Mouse (Mus musculus) embryonic facial prominence, embryonic 15.5 days (tissue): ENCODE data around the gene Magi1. TPM values are rescaled to one million over a fixed set of nuclear protein-coding genes. Genes with fewer than 3 reads are reported as not detected.

Experiments used
- ATAC-seq: fragments of 200-750 bp; cut with Nextera tagmentation; 2 replicates; pipeline ENCODE4 v1.8.0; 2017; ENCODE audit warnings: low read depth, moderate TSS enrichment; ENCODE audit not compliant: insufficient number of reproducible peaks, low FRiP score, low TSS enrichment
- H3K27ac ChIP-seq: fragments of 300-500 bp; sonication (generic); replicated peaks from 2 replicates; pipeline ENCODE4 v1.5.1; 2015; ENCODE audit warnings: mild to moderate bottlenecking, inconsistent platforms
- H3K27me3 ChIP-seq: fragments of 300-500 bp; sonication (generic); 2 replicates; pipeline ENCODE4 v1.6.1; 2015; ENCODE audit warnings: inconsistent platforms
- H3K36me3 ChIP-seq: fragments of 300-500 bp; sonication (generic); 2 replicates; pipeline ENCODE4 v1.6.1; 2015; ENCODE audit warnings: mild to moderate bottlenecking, inconsistent platforms
- H3K4me1 ChIP-seq: fragments of 300-500 bp; sonication (generic); 2 replicates; pipeline ENCODE4 v1.6.1; 2015; ENCODE audit warnings: inconsistent platforms
- H3K4me2 ChIP-seq: fragments of 300-500 bp; sonication (generic); replicated peaks from 2 replicates; pipeline ENCODE4 v1.6.1; 2015; ENCODE audit warnings: mild to moderate bottlenecking, inconsistent platforms
- H3K4me3 ChIP-seq: fragments of 300-500 bp; sonication (generic); replicated peaks from 2 replicates; pipeline ENCODE4 v1.5.1; 2015; ENCODE audit warnings: mild to moderate bottlenecking, inconsistent platforms
- H3K9ac ChIP-seq: fragments of 300-500 bp; sonication (generic); 2 replicates; pipeline ENCODE4 v1.6.1; 2015; ENCODE audit warnings: inconsistent platforms
- H3K9me3 ChIP-seq: fragments of 300-500 bp; sonication (generic); replicated peaks from 2 replicates; pipeline ENCODE4 v1.6.1; 2016; ENCODE audit warnings: inconsistent platforms
- WGBS: fragments of 180-500 bp; shearing (Covaris S2); methylation state at CpG from one replicate; pipeline ENCODE4 v1.1.7; 2015; 5-methylcytosine and 5-hydroxymethylcytosine counted together
- polyA plus RNA-seq: library from polyadenylated mRNA; unstranded; fragments of >200 nt; fragmentation: Nextera tagmentation; extraction: Ambion mirVana; gene quantifications from 2 replicates; pipeline ENCODE4 v1.2.1, GENCODE M21; 2015

The Magi1 gene
- polyA plus RNA-seq, 1 experiment from 2014 or later = 8.3 TPM

DNA sequence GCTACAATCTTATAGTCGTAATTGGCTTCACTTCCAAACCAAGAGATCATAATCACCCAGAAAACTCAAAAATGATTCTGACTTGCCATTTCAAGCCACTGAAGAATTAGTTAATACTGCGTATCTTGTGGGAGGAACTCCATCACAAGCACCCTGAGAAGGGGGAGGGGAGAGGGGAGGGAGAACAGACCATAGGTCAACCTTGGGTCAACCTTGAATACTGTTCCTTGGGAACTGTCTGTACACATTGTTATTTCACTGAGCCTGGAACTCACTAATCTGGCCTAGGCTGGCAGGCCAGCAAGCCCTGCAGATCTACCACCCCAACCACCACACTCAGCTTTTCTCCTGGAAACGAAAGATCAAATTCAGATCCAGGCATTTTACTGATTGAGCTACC is 106.2 kb downstream of the Magi1 start:
- Histone ChIP-seq H3K4me2 (no peak overlapping the region), H3K27ac (no peak overlapping the region), H3K9ac (no peak overlapping the region), H3K36me3 (no peaks in the 10 kb centered on the region), H3K4me3 (no peak overlapping the region), H3K9me3 (no peaks in the 10 kb centered on the region), H3K27me3 (no peaks in the 10 kb centered on the region), H3K4me1 (peaks cover 12% of the 10 kb centered on the region; the same call in 1 of the 2 replicates)
- 77% methylated on average over 3 of the region's 3 CpGs for WGBS
- ATAC-seq = no peak

DNA sequence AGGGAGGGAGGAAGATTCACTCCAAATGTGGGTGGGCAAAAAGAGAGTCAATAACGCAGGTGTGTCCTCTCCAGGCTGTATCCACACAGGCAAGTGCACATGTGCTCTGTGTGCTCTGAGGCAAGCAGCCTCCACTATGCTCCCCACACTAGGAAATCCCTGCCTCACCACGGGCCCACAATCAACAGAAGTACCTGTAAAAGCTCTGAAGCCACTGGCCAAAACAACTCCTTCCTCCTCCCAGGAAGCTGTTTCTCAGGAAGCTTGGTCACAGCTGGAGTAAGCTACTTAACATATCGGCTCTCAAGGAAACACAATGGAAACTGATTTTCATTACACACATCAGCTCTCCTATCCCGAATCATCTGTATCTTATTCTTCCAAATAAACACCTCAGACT is 107.0 kb downstream of the Magi1 start:
- WGBS = 33% methylated on average over 4 of the region's 4 CpGs
- Histone ChIP-seq H3K9ac (no peak overlapping the region), H3K4me2 (no peak overlapping the region), H3K4me3 (no peak overlapping the region), H3K4me1 (peaks cover 3% of the 10 kb centered on the region; the same call in 1 of the 2 replicates), H3K27ac (no peak overlapping the region), H3K27me3 (no peaks in the 10 kb centered on the region), H3K36me3 (no peaks in the 10 kb centered on the region), H3K9me3 (no peaks in the 10 kb centered on the region)
- ATAC-seq = no peak

GRCm38 (mm10) chr6:94171250-94171649 is 112.5 kb downstream of the Magi1 start:
- Histone ChIP-seq H3K27me3 (no peaks in the 10 kb centered on the region), H3K36me3 (no peaks in the 10 kb centered on the region), H3K4me3 (no peak overlapping the region), H3K27ac (no peak overlapping the region), H3K4me1 (peaks cover 12% of the 10 kb centered on the region), H3K9ac (no peak overlapping the region), H3K9me3 (no peaks in the 10 kb centered on the region), H3K4me2 (no peak overlapping the region)
- ATAC-seq = no peak
- 59% methylated on average over 8 of the region's 8 CpGs for WGBS

DNA sequence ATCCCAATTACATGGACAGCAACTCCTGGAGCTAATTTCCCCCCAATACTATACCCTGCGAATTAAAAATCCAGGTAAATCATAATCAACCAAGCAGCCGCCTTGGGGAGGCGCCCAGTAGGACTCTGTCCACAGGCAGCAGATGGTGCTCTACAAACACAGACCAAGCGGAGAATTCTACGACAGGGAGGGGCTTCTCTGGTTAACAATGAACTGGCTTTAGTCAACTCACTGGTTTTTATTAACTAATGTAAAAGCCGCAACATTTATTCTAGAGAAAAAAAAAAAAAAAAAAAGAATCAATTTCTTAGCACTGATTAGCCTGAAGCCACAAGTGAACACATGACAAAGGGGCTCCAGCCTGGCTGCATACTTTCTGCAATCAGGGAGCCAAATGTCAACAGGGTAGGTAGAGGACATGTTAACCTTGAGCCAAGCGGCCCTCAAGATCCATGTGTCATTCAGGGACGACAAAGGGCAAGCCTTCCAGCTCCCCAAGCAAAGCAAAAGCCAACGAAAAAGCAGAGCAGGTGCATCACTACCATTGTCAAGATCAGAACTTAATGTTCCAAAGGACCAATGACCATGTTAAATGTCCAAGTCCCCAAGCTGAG is 114.0 kb downstream of the Magi1 start:
- no peaks in the 10 kb centered on the region for H3K27me3 ChIP-seq
- no peak overlapping the region for H3K4me3 ChIP-seq
- H3K4me2 ChIP-seq = no peak overlapping the region
- no peaks in the 10 kb centered on the region for H3K36me3 ChIP-seq
- H3K4me1 ChIP-seq = peaks cover 23% of the 10 kb centered on the region
- no peaks in the 10 kb centered on the region for H3K9me3 ChIP-seq
- WGBS = 74% methylated on average over 9 of the region's 9 CpGs
- H3K27ac ChIP-seq = no peak overlapping the region
- no peak overlapping the region for H3K9ac ChIP-seq
- no peak for ATAC-seq

- Histone ChIP-seq H3K4me2 (no peak overlapping the region), H3K36me3 (no peaks in the 10 kb centered on the region), H3K9ac (no peak overlapping the region), H3K4me3 (no peak overlapping the region), H3K27ac (peak overlapping the region; percentile 31), H3K27me3 (no peaks in the 10 kb centered on the region), H3K4me1 (peaks cover 47% of the 10 kb centered on the region), H3K9me3 (no peaks in the 10 kb centered on the region)
- ATAC-seq = no peak
- 88% methylated on average over 1 of the region's 1 CpGs for WGBS
These were observed 117.8 kb downstream of the Magi1 start for GRCm38 (mm10) chr6:94165951-94166350.

GRCm38 (mm10) chr6:94164753-94165536 is 118.8 kb downstream of the Magi1 start:
- no peaks in the 10 kb centered on the region for H3K36me3 ChIP-seq
- WGBS = 63% methylated on average over 9 of the region's 9 CpGs
- H3K4me3 ChIP-seq = no peak overlapping the region
- peaks cover 47% of the 10 kb centered on the region for H3K4me1 ChIP-seq
- H3K9ac ChIP-seq = no peak overlapping the region
- no peak overlapping the region for H3K4me2 ChIP-seq
- no peaks in the 10 kb centered on the region for H3K27me3 ChIP-seq
- H3K27ac ChIP-seq = peak overlapping the region; percentile 74
- no peaks in the 10 kb centered on the region for H3K9me3 ChIP-seq
- 0 out of 2 replicates have a peak, but pooled peaks have one; percentile 44 for ATAC-seq

- peak overlapping the region; percentile 35 for H3K4me2 ChIP-seq
- no peak overlapping the region for H3K9ac ChIP-seq
- H3K4me1 ChIP-seq = peaks cover 51% of the 10 kb centered on the region
- 15% methylated on average over 9 of the region's 9 CpGs for WGBS
- H3K36me3 ChIP-seq = no peaks in the 10 kb centered on the region
- no peak for ATAC-seq
- H3K4me3 ChIP-seq = no peak overlapping the region
- H3K9me3 ChIP-seq = no peaks in the 10 kb centered on the region
- peak overlapping the region; percentile 74 for H3K27ac ChIP-seq
- no peaks in the 10 kb centered on the region for H3K27me3 ChIP-seq
These were observed 120.3 kb downstream of the Magi1 start for GRCm38 (mm10) chr6:94163325-94163995.

DNA sequence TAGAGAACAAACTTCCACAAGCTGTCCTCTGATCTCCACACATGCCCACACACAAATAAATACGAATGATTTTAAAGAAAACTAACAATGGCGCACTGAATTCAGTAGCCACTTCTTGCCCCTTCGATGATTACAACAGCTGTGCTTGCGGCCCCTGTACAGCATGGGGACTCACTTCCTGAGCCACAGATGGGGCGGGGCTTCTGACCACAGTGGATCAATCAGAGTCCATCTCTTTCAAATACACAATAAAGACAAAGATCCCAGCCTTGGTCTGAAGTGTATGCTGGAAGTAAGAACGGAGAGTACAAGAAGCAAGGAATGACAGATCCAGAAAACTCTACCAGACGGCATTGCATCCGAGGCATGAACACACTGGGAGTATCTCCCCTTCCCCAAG is 120.8 kb downstream of the Magi1 start:
- peak overlapping the region; percentile 35 for H3K4me2 ChIP-seq
- no peaks in the 10 kb centered on the region for H3K9me3 ChIP-seq
- H3K36me3 ChIP-seq = no peaks in the 10 kb centered on the region
- ATAC-seq = no peak
- no peaks in the 10 kb centered on the region for H3K27me3 ChIP-seq
- H3K9ac ChIP-seq = no peak overlapping the region
- no peak overlapping the region for H3K4me3 ChIP-seq
- peak overlapping the region; percentile 74 for H3K27ac ChIP-seq
- WGBS = 50% methylated on average over 8 of the region's 8 CpGs
- H3K4me1 ChIP-seq = peaks cover 50% of the 10 kb centered on the region

GRCm38 (mm10) chr6:94159256-94159655 is 124.5 kb downstream of the Magi1 start:
- Histone ChIP-seq H3K36me3 (no peaks in the 10 kb centered on the region), H3K27ac (no peak overlapping the region), H3K9me3 (no peaks in the 10 kb centered on the region), H3K4me2 (no peak overlapping the region), H3K27me3 (no peaks in the 10 kb centered on the region), H3K4me1 (peaks cover 34% of the 10 kb centered on the region), H3K9ac (no peak overlapping the region), H3K4me3 (no peak overlapping the region)
- WGBS = 60% methylated on average over 2 of the region's 2 CpGs
- ATAC-seq = no peak

DNA sequence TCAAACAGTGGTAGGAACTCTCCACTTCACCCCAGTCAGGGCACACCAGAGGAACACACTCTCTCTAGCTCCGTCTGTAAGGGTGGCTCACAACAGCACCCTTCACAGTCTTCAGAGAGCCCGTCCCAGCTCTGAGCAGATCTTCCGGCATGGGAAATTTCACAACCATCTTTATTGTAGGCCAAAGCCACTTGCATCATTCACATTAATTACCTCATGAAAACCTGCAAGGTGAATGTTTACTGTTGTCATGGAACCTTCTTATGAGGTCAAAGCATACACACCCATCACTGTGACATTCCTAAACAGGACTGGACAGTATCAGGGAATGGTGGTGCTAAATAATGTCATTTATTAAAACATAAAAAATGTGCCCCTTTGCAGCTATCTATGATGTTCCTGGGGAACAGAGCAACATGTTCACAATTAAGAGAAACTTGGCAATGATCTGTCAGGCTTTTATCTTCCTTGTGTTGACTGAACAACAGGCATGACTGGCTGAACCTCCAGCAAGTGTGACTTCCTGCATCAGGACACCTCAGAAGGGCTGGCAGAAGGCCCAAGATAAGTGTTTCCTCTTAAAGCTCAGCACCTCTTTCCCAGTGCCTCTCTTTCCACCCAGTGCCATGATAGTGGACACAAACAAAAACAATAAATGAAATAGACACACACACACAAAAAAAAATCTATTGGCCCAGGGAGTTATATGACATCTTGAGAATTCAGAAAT is 125.4 kb downstream of the Magi1 start:
- Histone ChIP-seq H3K36me3 (no peaks in the 10 kb centered on the region), H3K27me3 (no peaks in the 10 kb centered on the region), H3K4me2 (no peak overlapping the region), H3K9ac (no peak overlapping the region), H3K4me1 (peaks cover 25% of the 10 kb centered on the region), H3K4me3 (no peak overlapping the region), H3K9me3 (no peaks in the 10 kb centered on the region), H3K27ac (no peak overlapping the region)
- WGBS = 79% methylated on average over 3 of the region's 3 CpGs
- ATAC-seq = no peak

GRCm38 (mm10) chr6:94155996-94156395 is 127.7 kb downstream of the Magi1 start:
- Histone ChIP-seq H3K4me3 (no peak overlapping the region), H3K27me3 (no peaks in the 10 kb centered on the region), H3K36me3 (no peaks in the 10 kb centered on the region), H3K4me1 (peaks cover 15% of the 10 kb centered on the region), H3K9ac (no peak overlapping the region), H3K27ac (no peak overlapping the region), H3K9me3 (no peaks in the 10 kb centered on the region), H3K4me2 (no peak overlapping the region)
- WGBS = 63% methylated on average over 4 of the region's 4 CpGs
- no peak for ATAC-seq
